Mouse (Mus musculus): ENCODE measurements around the gene Tekt4. TPM values are rescaled to one million over a fixed set of nuclear protein-coding genes. Genes with fewer than 3 reads are reported as not detected.

Gene Tekt4
- polyA plus RNA-seq, 1 experiment from 2014 or later: not detected

DNA sequence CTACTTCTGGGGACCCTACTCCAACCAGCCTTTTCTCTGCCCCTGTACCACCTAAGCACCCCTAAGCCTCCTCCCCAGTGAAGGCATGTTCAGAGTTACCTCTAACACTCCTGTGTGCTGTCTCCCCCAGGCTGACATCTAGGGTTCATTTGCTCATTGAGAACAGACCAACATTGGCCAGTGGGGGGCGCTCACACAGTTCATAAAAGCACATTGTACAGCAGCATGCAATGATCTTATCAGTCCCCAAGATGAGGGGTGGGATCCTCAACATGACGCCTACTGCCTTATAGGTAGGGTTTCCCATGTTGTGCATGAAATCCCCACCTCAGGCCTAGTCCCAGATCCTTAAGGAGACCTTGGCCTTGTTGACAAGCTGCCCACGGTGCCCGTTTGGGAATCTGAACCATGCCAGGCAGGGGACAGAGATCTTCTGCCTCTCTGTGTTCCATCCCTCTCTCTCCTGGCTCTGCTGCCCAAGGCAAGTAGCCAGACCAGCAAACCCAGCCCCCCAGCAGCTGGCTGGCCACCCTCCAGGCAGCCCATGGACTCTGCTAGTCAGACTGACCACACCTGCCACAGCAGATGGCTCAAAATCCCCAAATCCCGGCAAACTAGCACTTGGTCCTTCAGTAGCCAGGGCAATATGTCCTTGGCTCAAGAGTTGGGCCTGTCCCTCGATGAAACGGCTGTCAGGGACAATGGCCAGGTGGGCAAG is 54.6 kb downstream of the Tekt4 start:
- H3K4me1 ChIP-seq: 0 out of 2 replicates have a peak, but pooled peaks cover 3% of the 10 kb centered on the region
- WGBS: 61% methylated on average over 7 of the region's 7 CpGs
- H3K27ac ChIP-seq: 0 out of 2 replicates have a peak overlapping the region, but pooled peaks have one; percentile 30
- peak; percentile 69 for DNase-seq (ENCODE audit: extremely low spot score, low spot score)
- H3K27me3 ChIP-seq (ENCODE audit: poor library complexity, severe bottlenecking): peaks cover 15% of the 10 kb centered on the region; the same call in 1 of the 2 replicates
- H3K4me3 ChIP-seq: no peak overlapping the region
- no peaks in the 10 kb centered on the region for H3K9me3 ChIP-seq
- H3K36me3 ChIP-seq (replicated peaks): no peaks in the 10 kb centered on the region

DNA sequence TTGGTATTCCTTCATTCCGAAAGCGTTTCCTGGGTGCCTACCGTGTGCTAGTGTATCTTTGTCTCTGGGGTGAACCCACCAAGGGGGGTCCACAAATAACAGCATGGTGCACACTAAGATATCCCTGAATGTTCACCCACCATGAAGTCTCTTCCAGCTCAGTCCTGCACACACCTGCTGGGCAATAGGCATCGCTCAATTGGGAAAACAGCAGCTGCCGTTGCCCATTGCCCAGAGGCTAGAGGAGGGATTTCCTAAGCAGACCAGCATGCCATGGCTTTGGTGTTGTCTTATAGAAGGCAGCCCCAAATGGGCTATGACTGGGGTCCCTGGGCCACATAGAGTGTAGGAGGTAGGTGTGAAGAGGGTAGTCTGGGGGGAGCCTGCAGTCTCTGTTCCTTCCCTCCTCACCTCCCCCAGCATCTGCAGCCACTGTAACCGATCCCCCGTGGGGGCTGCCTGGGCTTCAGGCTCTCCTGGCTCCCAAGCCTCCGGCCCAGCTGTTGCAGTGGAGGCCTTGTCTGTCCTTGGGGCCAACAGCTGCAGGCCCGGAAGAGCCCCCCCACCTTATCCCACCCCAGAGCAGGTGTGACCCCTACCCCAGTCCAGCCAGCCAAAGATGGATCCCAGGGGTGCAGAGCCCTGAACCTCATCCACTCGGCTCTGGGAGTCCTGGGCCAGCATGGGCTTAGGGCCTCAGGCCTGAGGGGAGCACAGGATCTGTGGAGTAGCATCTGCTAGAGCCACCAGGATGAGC is 55.8 kb downstream of the Tekt4 start:
- no peaks in the 10 kb centered on the region for H3K36me3 ChIP-seq (replicated peaks)
- DNase-seq (ENCODE audit: extremely low spot score, low spot score): no peak
- H3K27me3 ChIP-seq (ENCODE audit: poor library complexity, severe bottlenecking): peaks cover 15% of the 10 kb centered on the region; the same call in 1 of the 2 replicates
- peak overlapping the region; percentile 11; the same call in 1 of the 2 replicates for H3K27ac ChIP-seq
- 80% methylated on average over 10 of the region's 10 CpGs for WGBS
- H3K4me3 ChIP-seq: no peak overlapping the region
- no peaks in the 10 kb centered on the region for H3K9me3 ChIP-seq
- 0 out of 2 replicates have a peak, but pooled peaks cover 3% of the 10 kb centered on the region for H3K4me1 ChIP-seq

DNA sequence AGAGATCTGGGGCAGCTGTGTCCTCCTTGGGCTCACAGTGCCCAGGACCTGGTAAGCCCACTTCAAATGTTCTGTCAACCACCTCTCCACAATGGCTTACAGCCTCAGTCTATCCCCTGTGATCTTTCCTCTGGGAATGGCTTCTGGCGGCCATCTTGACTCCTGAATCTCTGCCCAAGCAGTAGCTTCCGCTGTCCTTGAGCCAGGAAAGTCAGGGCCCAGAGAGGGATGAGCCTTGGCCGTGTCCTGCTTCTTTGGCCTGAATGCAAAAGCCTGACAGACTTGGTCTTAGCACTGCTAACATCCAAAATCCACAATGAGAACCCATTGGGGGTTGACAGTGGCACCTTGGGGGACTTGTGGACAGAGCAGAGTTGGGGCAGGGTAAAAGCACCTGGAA is 57.5 kb downstream of the Tekt4 start:
- H3K4me3 ChIP-seq: no peak overlapping the region
- no peaks in the 10 kb centered on the region for H3K36me3 ChIP-seq (replicated peaks)
- peaks cover 15% of the 10 kb centered on the region; the same call in 1 of the 2 replicates for H3K27me3 ChIP-seq (ENCODE audit: poor library complexity, severe bottlenecking)
- 0 out of 2 replicates have a peak, but pooled peaks cover 7% of the 10 kb centered on the region for H3K4me1 ChIP-seq
- no peak for DNase-seq (ENCODE audit: extremely low spot score, low spot score)
- no peak overlapping the region for H3K27ac ChIP-seq
- WGBS: 80% methylated on average over 3 of the region's 3 CpGs
- H3K9me3 ChIP-seq: no peaks in the 10 kb centered on the region

DNA sequence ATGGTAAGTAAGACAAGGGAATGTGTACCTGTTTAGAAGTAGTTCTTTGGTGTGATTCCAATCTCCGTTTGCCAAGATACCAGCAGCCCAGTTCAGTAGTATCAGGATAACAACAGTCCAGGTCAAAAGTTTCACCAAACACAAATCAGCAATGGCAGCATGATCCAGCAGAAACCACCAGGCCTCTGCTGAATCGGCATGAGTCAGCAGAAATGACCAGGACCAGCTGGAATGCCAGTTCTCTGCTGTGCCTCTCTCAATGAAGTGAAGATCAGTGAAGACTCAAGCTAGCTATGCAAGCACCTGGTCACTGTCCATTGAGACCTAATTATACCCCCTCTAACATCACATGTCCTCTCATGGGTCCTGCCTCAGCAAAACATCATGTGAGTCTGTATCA is 59.6 kb downstream of the Tekt4 start:
- 95% methylated on average over 2 of the region's 2 CpGs for WGBS
- no peaks in the 10 kb centered on the region for H3K36me3 ChIP-seq (replicated peaks)
- H3K27ac ChIP-seq: no peak overlapping the region
- H3K4me3 ChIP-seq: no peak overlapping the region
- H3K27me3 ChIP-seq (ENCODE audit: poor library complexity, severe bottlenecking): peaks cover 5% of the 10 kb centered on the region; the same call in 1 of the 2 replicates
- peaks cover 13% of the 10 kb centered on the region; the same call in 1 of the 2 replicates for H3K4me1 ChIP-seq
- no peaks in the 10 kb centered on the region for H3K9me3 ChIP-seq
- no peak for DNase-seq (ENCODE audit: extremely low spot score, low spot score)

DNA sequence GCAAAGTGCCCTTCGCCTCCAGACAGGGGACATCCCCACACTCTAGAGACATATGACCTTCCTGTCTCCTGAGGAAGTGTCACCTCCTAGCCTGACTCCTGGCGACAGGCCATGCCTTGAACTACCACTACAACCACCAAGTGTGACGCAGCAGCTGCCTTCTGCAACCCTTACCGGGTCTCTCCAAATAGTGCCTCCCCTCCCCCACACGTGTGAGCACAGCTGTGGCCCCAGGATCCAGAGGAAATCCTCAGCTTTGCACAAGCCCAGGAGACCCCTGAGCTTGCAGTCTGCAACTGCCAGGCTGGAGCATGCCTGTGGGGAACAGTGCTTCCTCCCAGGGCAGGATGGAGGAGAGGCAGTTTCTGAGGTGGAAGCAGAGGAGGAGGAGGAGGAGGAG is 61.9 kb downstream of the Tekt4 start:
- no peak for DNase-seq (ENCODE audit: extremely low spot score, low spot score)

DNA sequence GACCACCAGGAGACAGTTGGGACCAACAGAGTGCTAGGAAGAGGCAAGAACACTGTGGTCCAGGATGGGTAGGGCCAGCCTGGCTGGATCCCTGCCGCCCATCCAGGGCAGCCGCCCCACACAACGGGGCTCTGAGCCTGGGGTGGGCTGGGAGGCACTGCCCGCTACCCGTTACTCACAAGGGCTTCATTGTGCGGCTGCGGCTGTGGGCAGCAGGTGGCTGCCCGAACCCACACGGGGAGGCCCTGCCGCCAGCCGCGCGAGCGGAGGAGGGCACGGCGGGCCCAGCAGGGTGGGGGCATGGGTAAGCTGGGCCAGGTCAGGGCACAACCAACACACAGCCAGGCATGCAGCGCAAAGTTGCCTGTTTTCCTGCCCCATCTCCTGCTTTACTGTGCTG is 63.7 kb downstream of the Tekt4 start:
- Histone ChIP-seq H3K9me3 (no peaks in the 10 kb centered on the region), H3K36me3 (replicated peaks) (no peaks in the 10 kb centered on the region), H3K4me3 (no peak overlapping the region), H3K27me3 (ENCODE audit: poor library complexity, severe bottlenecking) (peaks cover 3% of the 10 kb centered on the region; the same call in 1 of the 2 replicates), H3K27ac (peak overlapping the region; percentile 9; the same call in 1 of the 2 replicates), H3K4me1 (peaks cover 19% of the 10 kb centered on the region)
- WGBS: 89% methylated on average over 17 of the region's 17 CpGs
- no peak for DNase-seq (ENCODE audit: extremely low spot score, low spot score)

More for the DNA sequence above, 61.9 kb downstream of the Tekt4 start:
- Histone ChIP-seq H3K4me1 (peaks cover 19% of the 10 kb centered on the region), H3K27me3 (ENCODE audit: poor library complexity, severe bottlenecking) (peaks cover 3% of the 10 kb centered on the region; the same call in 1 of the 2 replicates), H3K9me3 (no peaks in the 10 kb centered on the region), H3K4me3 (no peak overlapping the region), H3K27ac (no peak overlapping the region), H3K36me3 (replicated peaks) (no peaks in the 10 kb centered on the region)
- WGBS: 44% methylated on average over 5 of the region's 5 CpGs

DNA sequence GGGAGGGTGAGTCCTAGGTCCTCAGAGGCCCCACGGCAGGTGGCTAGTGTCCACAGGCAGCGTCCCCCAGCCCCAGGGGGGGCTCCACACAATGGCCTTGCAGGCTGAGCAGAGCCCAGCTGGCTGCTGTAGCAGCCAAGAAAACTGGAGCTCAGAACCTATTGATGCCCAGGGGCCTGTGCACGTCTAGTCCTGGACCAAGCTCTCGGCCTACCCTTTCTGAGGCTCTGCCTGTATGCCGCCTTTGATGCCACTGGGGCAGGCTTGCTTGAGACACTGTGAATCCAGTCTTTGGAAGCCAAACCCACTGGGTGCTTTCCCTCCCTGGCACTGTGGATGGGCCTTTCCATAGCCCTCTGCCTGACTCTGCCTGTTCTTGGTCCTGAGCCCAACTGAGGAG is 65.1 kb downstream of the Tekt4 start:
- H3K27me3 ChIP-seq (ENCODE audit: poor library complexity, severe bottlenecking): peaks cover 3% of the 10 kb centered on the region; the same call in 1 of the 2 replicates
- WGBS: 78% methylated on average over 5 of the region's 5 CpGs
- H3K4me3 ChIP-seq: no peak overlapping the region
- H3K36me3 ChIP-seq (replicated peaks): no peaks in the 10 kb centered on the region
- H3K9me3 ChIP-seq: no peaks in the 10 kb centered on the region
- H3K4me1 ChIP-seq: peaks cover 19% of the 10 kb centered on the region
- DNase-seq (ENCODE audit: extremely low spot score, low spot score): no peak
- peak overlapping the region; percentile 65; the same call in 1 of the 2 replicates for H3K27ac ChIP-seq

DNA sequence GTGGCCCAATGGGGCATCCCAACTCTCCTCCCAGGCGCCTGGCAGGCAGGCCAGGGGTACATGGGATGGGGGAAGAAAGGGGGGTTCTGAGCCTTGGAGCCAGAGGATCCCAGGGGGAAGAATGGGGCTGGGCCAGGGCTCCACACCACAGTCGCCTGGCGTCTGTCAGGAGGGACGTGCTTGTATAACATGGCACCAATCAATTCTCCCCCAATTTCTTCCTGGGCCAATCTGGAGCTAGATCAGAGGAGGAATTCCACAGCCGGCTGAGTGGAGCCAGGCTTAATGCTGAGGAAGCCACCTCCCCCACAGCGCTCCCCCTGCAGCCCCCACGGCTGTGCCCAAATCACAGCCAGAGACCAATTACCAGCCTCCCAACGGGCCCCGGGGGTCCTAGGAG is 66.1 kb downstream of the Tekt4 start:
- Histone ChIP-seq H3K27ac (peak overlapping the region; percentile 51), H3K36me3 (replicated peaks) (no peaks in the 10 kb centered on the region), H3K4me3 (no peak overlapping the region), H3K9me3 (no peaks in the 10 kb centered on the region), H3K4me1 (peaks cover 19% of the 10 kb centered on the region), H3K27me3 (ENCODE audit: poor library complexity, severe bottlenecking) (peaks cover 3% of the 10 kb centered on the region; the same call in 1 of the 2 replicates)
- 60% methylated on average over 9 of the region's 9 CpGs for whole genome bisulfite sequencing
- DNase-seq (ENCODE audit: extremely low spot score, low spot score): no peak

DNA sequence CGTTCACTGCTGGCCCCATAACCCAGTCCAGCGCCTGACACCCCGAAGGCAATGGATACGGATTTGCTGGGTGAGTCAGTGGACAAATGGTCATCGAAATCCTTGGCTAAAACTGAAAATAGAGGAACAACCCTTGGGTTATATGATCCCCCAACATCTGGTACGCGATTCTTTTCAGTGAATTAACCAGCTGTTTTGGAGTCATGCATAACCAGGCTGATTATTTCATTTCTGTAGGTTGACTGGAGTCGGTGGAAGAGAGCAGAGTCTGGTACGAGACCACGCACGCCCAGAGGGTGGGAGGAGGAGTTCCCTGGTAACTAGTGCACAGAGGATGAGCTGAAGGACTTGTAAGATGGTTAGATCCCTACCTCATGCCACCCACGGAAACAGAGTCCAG is 67.7 kb downstream of the Tekt4 start:
- H3K27me3 ChIP-seq (ENCODE audit: poor library complexity, severe bottlenecking): peaks cover 3% of the 10 kb centered on the region; the same call in 1 of the 2 replicates
- H3K9me3 ChIP-seq: no peaks in the 10 kb centered on the region
- peaks cover 14% of the 10 kb centered on the region for H3K4me1 ChIP-seq
- H3K36me3 ChIP-seq (replicated peaks): no peaks in the 10 kb centered on the region
- no peak overlapping the region for H3K27ac ChIP-seq
- WGBS: 84% methylated on average over 12 of the region's 12 CpGs
- DNase-seq (ENCODE audit: extremely low spot score, low spot score): no peak
- no peak overlapping the region for H3K4me3 ChIP-seq

Other genes starting within 250 kb of the Tekt4 start
- gene Gnptg, start 214.5 kb upstream of the Tekt4 start, polyA plus RNA-seq (2016; fragmentation: Nextera tagmentation; extraction: Ambion mirVana): 57.2 and 60.0 TPM in 2 replicates
- gene Tsr3, start 214.4 kb upstream of the Tekt4 start, polyA plus RNA-seq (2016; fragmentation: Nextera tagmentation; extraction: Ambion mirVana): 70.2 and 76.1 TPM in 2 replicates
- gene Baiap3, start 198.3 kb upstream of the Tekt4 start, polyA plus RNA-seq (2016; fragmentation: Nextera tagmentation; extraction: Ambion mirVana): 0.53 and 0.59 TPM in 2 replicates
- gene Ube2i, start 180.0 kb upstream of the Tekt4 start, polyA plus RNA-seq (2016; fragmentation: Nextera tagmentation; extraction: Ambion mirVana): 919 and 925 TPM in 2 replicates
- gene Prss34, start 156.2 kb upstream of the Tekt4 start, polyA plus RNA-seq (2016; fragmentation: Nextera tagmentation; extraction: Ambion mirVana): not detected in 2 replicates
- not detected in 2 replicates for gene Prss28, start 146.0 kb upstream of the Tekt4 start, polyA plus RNA-seq (2016; fragmentation: Nextera tagmentation; extraction: Ambion mirVana)
- not detected in 2 replicates for gene Prss29, start 136.0 kb upstream of the Tekt4 start, polyA plus RNA-seq (2016; fragmentation: Nextera tagmentation; extraction: Ambion mirVana)
- not detected in 2 replicates for gene Tpsab1, start 109.1 kb upstream of the Tekt4 start, polyA plus RNA-seq (2016; fragmentation: Nextera tagmentation; extraction: Ambion mirVana)
- gene Tpsb2, start 88.3 kb upstream of the Tekt4 start, polyA plus RNA-seq (2016; fragmentation: Nextera tagmentation; extraction: Ambion mirVana): not detected in 2 replicates
- gene Tpsg1, start 85.3 kb upstream of the Tekt4 start, polyA plus RNA-seq (2016; fragmentation: Nextera tagmentation; extraction: Ambion mirVana): not detected in 2 replicates
- 1.7 and 2.2 TPM in 2 replicates for gene Cacna1h, start 20.8 kb upstream of the Tekt4 start, polyA plus RNA-seq (2016; fragmentation: Nextera tagmentation; extraction: Ambion mirVana)
- gene Sstr5, start 42.7 kb downstream of the Tekt4 start, polyA plus RNA-seq (2016; fragmentation: Nextera tagmentation; extraction: Ambion mirVana): 0.10 TPM in 1 of 2 replicates, not detected in the other
- 10.9 and 12.1 TPM in 2 replicates for gene Sox8, start 116.1 kb downstream of the Tekt4 start, polyA plus RNA-seq (2016; fragmentation: Nextera tagmentation; extraction: Ambion mirVana)
- 22.0 and 24.0 TPM in 2 replicates for gene Lmf1, start 124.5 kb downstream of the Tekt4 start, polyA plus RNA-seq (2016; fragmentation: Nextera tagmentation; extraction: Ambion mirVana)